Mouse (Mus musculus): ENCODE measurements around the gene Upf3a. TPM values are rescaled to one million over a fixed set of nuclear protein-coding genes. Genes with fewer than 3 reads are reported as not detected.
"Not testable (repeated sequence)": the region's sequence is repeated elsewhere in the genome, so short reads cannot be mapped to it uniquely, and the experiment has no call there.

Upf3a gene
- 31.7 and 32.3 TPM in 2 replicates for polyA plus RNA-seq (2014; fragmentation: Nextera tagmentation; extraction: Ambion mirVana)

DNA sequence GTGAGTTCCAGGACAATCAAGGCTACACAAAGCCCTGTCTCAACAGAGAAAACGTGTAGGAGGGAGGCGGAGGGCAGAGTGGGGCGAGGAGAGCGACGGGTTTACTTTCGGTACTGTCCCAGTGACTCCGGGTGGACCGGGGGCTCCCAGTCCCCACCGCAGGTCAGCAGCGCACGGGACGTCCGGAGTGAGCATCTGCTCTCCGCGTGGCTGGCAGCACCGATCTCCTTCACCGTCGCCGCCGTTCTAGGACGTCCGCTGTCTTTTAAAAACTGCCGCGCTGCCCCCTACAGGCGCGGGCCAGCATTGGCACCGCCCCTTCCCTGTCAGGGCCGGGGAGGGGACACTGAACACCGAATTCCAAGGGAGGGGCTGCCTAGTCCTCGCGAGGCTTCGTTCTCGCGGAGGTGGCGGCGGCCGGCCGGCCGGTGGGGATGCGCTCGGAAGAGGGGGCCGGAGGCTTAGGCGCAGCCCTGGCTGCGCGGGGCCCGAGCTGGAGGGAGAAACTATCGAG lies at the start of gene Upf3a:
Gene Upf3a (plus strand): TSS at position 366 of the 514 bp plus-strand sequence.
- Histone ChIP-seq H3K9me3 (ENCODE audit: control insufficient read depth, low read length) (no peaks in the 10 kb centered on the region), H3K27ac (ENCODE audit: low read depth, low read length) (peak within 1 kb of the TSS; percentile 95), H3K4me1 (replicated peaks; ENCODE audit: control insufficient read depth, insufficient read depth, low read length) (peaks cover 12% of the 10 kb centered on the region), H3K36me3 (ENCODE audit: control insufficient read depth, insufficient read depth, low read length) (peaks cover 5% of the 10 kb centered on the region), H3K9ac (ENCODE audit: low read depth, low read length) (peak within 1 kb of the TSS; percentile 91), H3K27me3 (replicated peaks; ENCODE audit: control insufficient read depth, insufficient read depth, low read length) (no peaks in the 10 kb centered on the region), H3K4me3 (ENCODE audit: low read depth, low read length) (peak within 1 kb of the TSS; percentile 74), H3K4me2 (peak within 1 kb of the TSS; percentile 86)
- peak; percentile 95 for DNase-seq (ENCODE audit: low spot score)
- peak; percentile 93 for ATAC-seq (replicated peaks; ENCODE audit: low FRiP score)
- under 1% methylated on average over 47 of the region's 47 CpGs for WGBS

DNA sequence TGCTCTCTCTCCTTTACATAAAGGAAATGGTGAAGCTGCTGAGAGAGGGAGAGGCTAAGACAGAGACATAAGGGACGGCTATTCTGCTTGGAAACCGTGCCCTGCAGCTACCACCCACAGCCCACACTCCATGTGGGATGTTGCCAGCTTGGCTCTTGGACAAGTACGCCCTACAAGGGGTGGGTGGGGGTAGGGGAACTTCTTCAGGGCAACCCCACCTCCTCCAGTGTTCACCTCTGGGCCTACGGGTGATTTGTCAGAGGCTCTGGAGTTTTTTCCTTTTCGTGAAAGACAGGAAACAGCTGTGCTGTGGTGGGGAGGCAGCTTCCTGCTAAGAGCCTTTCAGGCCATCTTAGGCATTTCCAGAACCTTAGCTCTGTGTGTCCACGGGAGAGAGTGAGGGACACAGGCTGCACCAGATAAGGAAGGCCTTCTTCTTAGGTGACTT lies 45.1 kb upstream of the Upf3a start:
- Histone ChIP-seq H3K9ac (ENCODE audit: low read depth, low read length) (peak overlapping the region; percentile 52), H3K4me1 (replicated peaks; ENCODE audit: control insufficient read depth, insufficient read depth, low read length) (peaks cover 16% of the 10 kb centered on the region), H3K9me3 (ENCODE audit: control insufficient read depth, low read length) (no peaks in the 10 kb centered on the region), H3K27ac (ENCODE audit: low read depth, low read length) (peak overlapping the region; percentile 75), H3K27me3 (replicated peaks; ENCODE audit: control insufficient read depth, insufficient read depth, low read length) (no peaks in the 10 kb centered on the region), H3K4me2 (peak overlapping the region; percentile 48), H3K36me3 (ENCODE audit: control insufficient read depth, insufficient read depth, low read length) (no peaks in the 10 kb centered on the region), H3K4me3 (ENCODE audit: low read depth, low read length) (no peak overlapping the region)
- ATAC-seq (replicated peaks; ENCODE audit: low FRiP score) = peak; percentile 75
- WGBS = 23% methylated on average over 6 of the region's 6 CpGs
- peak; percentile 44 for DNase-seq (ENCODE audit: low spot score)

DNA sequence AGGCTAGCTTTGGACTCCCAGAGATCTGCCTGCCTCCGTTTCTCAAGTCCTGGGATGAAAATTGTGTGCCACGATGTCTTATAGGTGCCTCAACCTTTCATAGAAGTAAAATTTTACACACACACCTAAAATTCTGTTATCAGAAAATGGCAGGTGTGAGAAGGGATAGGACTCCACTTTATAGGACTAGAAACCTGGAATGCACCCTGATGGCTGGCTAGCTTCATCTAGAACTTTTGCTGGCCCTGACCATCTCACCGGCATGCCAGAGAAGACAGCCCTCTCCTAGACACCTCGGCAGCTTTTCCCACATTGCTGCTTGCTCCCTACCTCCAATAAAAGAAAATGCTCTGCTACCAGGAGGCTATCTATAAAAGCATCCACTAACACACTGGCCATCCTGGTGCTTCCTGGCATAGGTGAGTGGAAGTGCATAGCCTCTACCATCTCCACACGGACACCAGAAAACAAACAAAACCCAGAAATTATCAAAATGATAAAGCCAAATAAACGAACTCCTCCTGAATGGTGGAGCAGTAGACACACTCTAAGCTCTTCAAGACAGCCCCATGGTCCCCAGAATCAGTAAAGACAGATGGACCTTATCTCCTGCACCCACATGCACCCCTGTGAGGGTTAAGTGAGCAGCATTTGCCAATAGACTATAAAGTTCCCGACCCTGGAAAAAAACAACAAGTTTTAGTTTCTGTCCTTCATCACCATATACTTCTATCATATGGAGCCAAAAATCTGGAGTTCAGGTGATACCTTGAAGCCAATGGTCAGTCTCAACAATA lies 44.4 kb upstream of the Upf3a start:
- H3K36me3 ChIP-seq (ENCODE audit: control insufficient read depth, insufficient read depth, low read length) = no peaks in the 10 kb centered on the region
- H3K4me1 ChIP-seq (replicated peaks; ENCODE audit: control insufficient read depth, insufficient read depth, low read length) = peaks cover 16% of the 10 kb centered on the region
- peak overlapping the region; percentile 52 for H3K9ac ChIP-seq (ENCODE audit: low read depth, low read length)
- H3K27me3 ChIP-seq (replicated peaks; ENCODE audit: control insufficient read depth, insufficient read depth, low read length) = no peaks in the 10 kb centered on the region
- DNase-seq (ENCODE audit: low spot score) (no peak), ATAC-seq (replicated peaks; ENCODE audit: low FRiP score) (peak; percentile 94)
- H3K9me3 ChIP-seq (ENCODE audit: control insufficient read depth, low read length) = no peaks in the 10 kb centered on the region
- H3K27ac ChIP-seq (ENCODE audit: low read depth, low read length) = peak overlapping the region; percentile 75
- 43% methylated on average over 7 of the region's 7 CpGs for WGBS
- peak overlapping the region; percentile 48 for H3K4me2 ChIP-seq
- no peak overlapping the region for H3K4me3 ChIP-seq (ENCODE audit: low read depth, low read length)

DNA sequence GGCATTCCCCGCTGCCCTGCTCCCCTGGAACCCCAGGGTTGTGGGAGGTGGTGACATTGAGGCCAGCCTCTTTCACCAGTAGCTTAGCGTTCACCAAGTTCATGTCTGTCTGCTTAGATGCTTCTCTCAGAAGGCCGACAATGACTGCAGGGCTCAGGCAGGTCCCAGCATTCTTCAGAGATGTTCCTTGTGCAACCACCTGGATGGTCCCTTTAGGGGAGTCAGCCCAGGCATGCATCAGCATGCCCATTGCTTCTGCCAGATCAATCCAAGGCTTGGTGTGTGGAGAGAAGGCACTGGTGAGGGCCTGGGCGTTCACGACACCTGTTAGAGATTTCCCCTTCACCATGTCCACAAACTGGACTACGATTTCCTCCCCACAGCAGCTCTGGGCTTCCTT lies 39.2 kb upstream of the Upf3a start:
- not testable (repeated sequence) for H3K4me1 ChIP-seq (replicated peaks; ENCODE audit: control insufficient read depth, insufficient read depth, low read length); ATAC-seq (replicated peaks; ENCODE audit: low FRiP score); H3K9ac ChIP-seq (ENCODE audit: low read depth, low read length); H3K27ac ChIP-seq (ENCODE audit: low read depth, low read length); DNase-seq (ENCODE audit: low spot score); H3K27me3 ChIP-seq (replicated peaks; ENCODE audit: control insufficient read depth, insufficient read depth, low read length); H3K9me3 ChIP-seq (ENCODE audit: control insufficient read depth, low read length); H3K4me2 ChIP-seq; H3K4me3 ChIP-seq (ENCODE audit: low read depth, low read length); H3K36me3 ChIP-seq (ENCODE audit: control insufficient read depth, insufficient read depth, low read length)
- 94% methylated on average over 5 of the region's 6 CpGs for WGBS

DNA sequence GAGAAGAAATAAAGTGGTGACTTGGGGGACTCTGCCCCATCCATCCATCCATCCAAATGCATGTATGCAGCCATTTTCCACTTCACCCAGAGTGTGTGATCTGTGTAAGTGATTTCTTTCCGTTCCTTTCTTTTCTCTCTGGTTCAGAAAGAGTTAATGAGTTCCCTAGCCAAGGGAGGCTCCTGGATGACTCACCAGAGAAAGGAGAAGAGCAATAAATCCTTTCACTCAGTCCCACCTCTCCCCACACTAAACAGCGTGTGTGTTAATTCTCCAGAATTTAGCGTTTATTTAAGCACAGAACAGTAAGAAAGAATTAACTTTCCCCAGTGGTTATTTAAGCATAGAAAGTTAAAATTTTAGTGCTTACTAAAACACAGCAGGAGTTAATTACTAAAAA lies 37.8 kb upstream of the Upf3a start:
- no peak overlapping the region for H3K4me2 ChIP-seq
- DNase-seq (ENCODE audit: low spot score) (no peak), ATAC-seq (replicated peaks; ENCODE audit: low FRiP score) (no peak)
- no peaks in the 10 kb centered on the region for H3K4me1 ChIP-seq (replicated peaks; ENCODE audit: control insufficient read depth, insufficient read depth, low read length)
- H3K36me3 ChIP-seq (ENCODE audit: control insufficient read depth, insufficient read depth, low read length) = no peaks in the 10 kb centered on the region
- H3K9me3 ChIP-seq (ENCODE audit: control insufficient read depth, low read length) = no peaks in the 10 kb centered on the region
- H3K27ac ChIP-seq (ENCODE audit: low read depth, low read length) = no peak overlapping the region
- no peak overlapping the region for H3K4me3 ChIP-seq (ENCODE audit: low read depth, low read length)
- H3K9ac ChIP-seq (ENCODE audit: low read depth, low read length) = no peak overlapping the region
- H3K27me3 ChIP-seq (replicated peaks; ENCODE audit: control insufficient read depth, insufficient read depth, low read length) = no peaks in the 10 kb centered on the region
- 27% methylated on average over 3 of the region's 3 CpGs for WGBS

DNA sequence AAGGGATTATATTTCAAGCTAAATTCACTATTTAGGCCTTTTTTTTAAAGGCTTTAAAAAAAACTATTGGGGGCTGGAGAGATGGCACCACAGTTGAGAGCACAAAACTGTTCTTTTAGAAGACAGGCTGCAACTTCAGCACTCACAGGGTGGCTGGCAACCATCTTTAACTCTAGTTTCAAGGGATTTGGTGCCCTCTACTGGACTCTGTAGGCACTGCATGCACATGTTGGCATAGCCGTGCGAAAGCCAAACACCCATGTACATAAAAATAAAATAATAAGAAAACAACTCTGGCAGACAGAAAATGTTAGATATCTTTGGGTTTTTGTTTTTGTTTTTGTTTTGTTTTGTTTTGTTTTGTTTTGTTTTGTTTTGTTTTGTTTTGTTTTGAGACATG lies 31.7 kb upstream of the Upf3a start:
- Histone ChIP-seq H3K4me3 (ENCODE audit: low read depth, low read length) (no peak overlapping the region), H3K9me3 (ENCODE audit: control insufficient read depth, low read length) (no peaks in the 10 kb centered on the region), H3K4me1 (replicated peaks; ENCODE audit: control insufficient read depth, insufficient read depth, low read length) (peaks cover 7% of the 10 kb centered on the region), H3K27ac (ENCODE audit: low read depth, low read length) (no peak overlapping the region), H3K27me3 (replicated peaks; ENCODE audit: control insufficient read depth, insufficient read depth, low read length) (no peaks in the 10 kb centered on the region), H3K9ac (ENCODE audit: low read depth, low read length) (no peak overlapping the region), H3K36me3 (ENCODE audit: control insufficient read depth, insufficient read depth, low read length) (no peaks in the 10 kb centered on the region), H3K4me2 (no peak overlapping the region)
- peak; percentile 51 for DNase-seq (ENCODE audit: low spot score)
- WGBS = 15% methylated on average over 2 of the region's 2 CpGs
- ATAC-seq (replicated peaks; ENCODE audit: low FRiP score) = no peak

DNA sequence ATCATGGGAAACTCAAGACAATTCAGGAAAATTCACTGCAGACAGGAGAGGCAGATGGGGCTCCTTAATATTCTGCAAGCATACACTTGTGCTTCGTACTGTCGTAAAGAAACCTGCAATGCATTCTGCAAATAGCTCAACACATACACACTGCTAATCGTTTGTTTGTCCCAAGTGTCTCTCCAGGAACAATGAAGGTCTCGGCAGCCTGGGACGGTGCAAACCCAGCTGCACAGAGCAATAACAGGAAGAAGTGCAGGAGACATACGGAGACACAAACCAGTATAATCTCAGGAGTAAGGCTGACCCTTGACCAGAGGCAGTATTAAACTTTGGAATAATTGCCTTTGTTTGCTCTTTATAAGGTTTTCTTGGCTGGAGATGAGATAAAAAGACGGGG lies 28.9 kb upstream of the Upf3a start:
- no peak for DNase-seq (ENCODE audit: low spot score)
- H3K4me3 ChIP-seq (ENCODE audit: low read depth, low read length) = no peak overlapping the region
- H3K27ac ChIP-seq (ENCODE audit: low read depth, low read length) = no peak overlapping the region
- no peak overlapping the region for H3K9ac ChIP-seq (ENCODE audit: low read depth, low read length)
- H3K4me1 ChIP-seq (replicated peaks; ENCODE audit: control insufficient read depth, insufficient read depth, low read length) = peaks cover 13% of the 10 kb centered on the region
- WGBS = 78% methylated on average over 7 of the region's 7 CpGs
- ATAC-seq (replicated peaks; ENCODE audit: low FRiP score) = no peak
- H3K9me3 ChIP-seq (ENCODE audit: control insufficient read depth, low read length) = no peaks in the 10 kb centered on the region
- H3K27me3 ChIP-seq (replicated peaks; ENCODE audit: control insufficient read depth, insufficient read depth, low read length) = no peaks in the 10 kb centered on the region
- H3K4me2 ChIP-seq = no peak overlapping the region
- H3K36me3 ChIP-seq (ENCODE audit: control insufficient read depth, insufficient read depth, low read length) = peaks cover 3% of the 10 kb centered on the region; the same call in 1 of the 2 replicates

DNA sequence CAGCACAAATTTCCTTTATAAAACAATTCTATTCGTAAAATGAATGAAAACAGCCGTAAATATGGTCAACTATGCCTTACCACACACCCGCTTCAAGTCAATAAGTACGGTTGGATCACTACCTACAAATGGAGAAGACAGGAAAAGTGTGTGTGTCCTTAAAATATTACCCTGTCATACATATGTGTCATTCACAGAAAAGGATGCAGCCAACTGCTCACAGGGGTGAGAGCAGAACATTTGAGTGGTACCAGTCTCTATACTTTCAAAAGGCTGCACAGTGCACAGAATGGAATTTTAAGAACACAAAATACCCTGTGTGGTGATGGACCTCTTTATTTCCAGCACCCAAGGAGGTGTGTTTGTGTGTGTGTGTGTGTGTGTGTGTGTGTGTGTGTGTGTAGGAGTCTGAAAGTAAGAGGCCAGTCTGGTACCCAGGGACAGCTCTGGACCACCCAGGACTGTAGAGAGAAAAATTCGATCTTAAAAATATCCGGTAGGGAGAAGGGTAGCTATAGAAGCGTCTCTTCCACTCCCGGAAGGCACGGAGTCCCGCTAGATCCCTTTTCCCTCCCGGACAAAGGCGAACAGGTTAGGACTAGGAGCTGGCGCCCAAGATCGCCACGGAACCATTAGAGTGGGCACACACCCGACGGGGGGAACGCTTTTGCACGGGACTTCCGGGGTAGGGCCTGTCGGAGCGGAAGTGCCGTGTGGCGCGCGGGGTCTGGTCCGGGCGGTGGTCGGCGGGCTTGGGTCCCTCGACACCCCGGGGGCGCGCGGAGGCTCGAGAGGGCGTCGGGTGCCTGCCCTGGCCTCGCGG lies 28.2 kb upstream of the Upf3a start, which contains the start of gene Cdc16:
Gene Cdc16 (plus strand): TSS at position 695 of the 823 bp plus-strand sequence.
- Histone ChIP-seq H3K9ac (ENCODE audit: low read depth, low read length) (peak within 1 kb of the TSS; percentile 94), H3K4me1 (replicated peaks; ENCODE audit: control insufficient read depth, insufficient read depth, low read length) (peaks cover 13% of the 10 kb centered on the region), H3K4me3 (ENCODE audit: low read depth, low read length) (peak within 1 kb of the TSS; percentile 98), H3K4me2 (peak within 1 kb of the TSS; percentile 76), H3K9me3 (ENCODE audit: control insufficient read depth, low read length) (no peaks in the 10 kb centered on the region), H3K27me3 (replicated peaks; ENCODE audit: control insufficient read depth, insufficient read depth, low read length) (no peaks in the 10 kb centered on the region), H3K27ac (ENCODE audit: low read depth, low read length) (peak within 1 kb of the TSS; percentile 82), H3K36me3 (ENCODE audit: control insufficient read depth, insufficient read depth, low read length) (peaks cover 3% of the 10 kb centered on the region; the same call in 1 of the 2 replicates)
- DNase-seq (ENCODE audit: low spot score) = peak; percentile 91
- peak; percentile 93 for ATAC-seq (replicated peaks; ENCODE audit: low FRiP score)
- 8% methylated on average over 40 of the region's 40 CpGs for WGBS
